Mouse (Mus musculus) bone marrow macrophage, adult 2 months (primary cell): Measurements from ENCODE around the gene Trmt11.

Experiments used
- CTCF ChIP-seq: IDR thresholded peaks from 2 replicates; pipeline ENCODE4 v1.5.1; 2012; ENCODE audit warnings: low read depth, mild to moderate bottlenecking, low read length, moderate library complexity
- POLR2A ChIP-seq: IDR thresholded peaks from 2 replicates; pipeline ENCODE4 v1.6.1; 2012; ENCODE audit warnings: mild to moderate bottlenecking, low read depth, low read length, borderline replicate concordance

- TF ChIP-seq CTCF (no peak), POLR2A (no peak)
These were observed 17.8 kb upstream of the Trmt11 start for GRCm38 (mm10) chr10:30618091-30618917.
